Mouse (Mus musculus) monocyte, adult 5-6 weeks (primary cell): ENCODE results near the gene Axin2. TPM values are rescaled to one million over a fixed set of nuclear protein-coding genes. Genes with fewer than 3 reads are reported as not detected.

ENCODE experiments used
- ATAC-seq: fragments of 153-309, 156-312 bp; replicated peaks from 2 replicates; pipeline ENCODE4 v1.8.0; 2017; ENCODE audit warnings: mild to moderate bottlenecking; ENCODE audit not compliant: low TSS enrichment, insufficient number of reproducible peaks, severe bottlenecking, poor library complexity, low FRiP score
- total RNA-seq: library from RNA; stranded (forward); fragments of 200-1000, 200-491, 200-594 nt; gene quantifications from 3 replicates; pipeline ENCODE4 v1.2.3, GENCODE M21; 2017

The Axin2 gene
- total RNA-seq, 1 experiment from 2014 or later, result 5.5 TPM

- ATAC-seq, result no peak
Measured at GRCm38 (mm10) chr11:108955943-108956342, 35.8 kb downstream of the Axin2 start.

- no peak for ATAC-seq
Measured at GRCm38 (mm10) chr11:108958349-108958748, 38.2 kb downstream of the Axin2 start.

GRCm38 (mm10) chr11:108959196-108959595 lies 39.0 kb downstream of the Axin2 start:
- ATAC-seq, result no peak

- ATAC-seq, result no peak
Measured at GRCm38 (mm10) chr11:108961651-108962065, 41.5 kb downstream of the Axin2 start.

- ATAC-seq, result no peak
Measured at GRCm38 (mm10) chr11:108963476-108964232, 43.5 kb downstream of the Axin2 start.

- ATAC-seq, result no peak
Measured at GRCm38 (mm10) chr11:108965740-108966139, 45.6 kb downstream of the Axin2 start.

- ATAC-seq, result no peak
Measured at GRCm38 (mm10) chr11:108973459-108973858, 53.3 kb downstream of the Axin2 start.

- ATAC-seq, result no peak
Measured at GRCm38 (mm10) chr11:108973866-108974265, 53.7 kb downstream of the Axin2 start.

GRCm38 (mm10) chr11:108975583-108975982 lies 55.4 kb downstream of the Axin2 start:
- ATAC-seq, result no peak

- no peak for ATAC-seq
Measured at GRCm38 (mm10) chr11:108980530-108980929, 60.4 kb downstream of the Axin2 start.

- no peak for ATAC-seq
Measured at GRCm38 (mm10) chr11:108981012-108981411, 60.9 kb downstream of the Axin2 start.

- ATAC-seq, result no peak
Measured at GRCm38 (mm10) chr11:108983409-108984064, 63.4 kb downstream of the Axin2 start.

- ATAC-seq, result no peak
Measured at GRCm38 (mm10) chr11:108984711-108985419, 64.7 kb downstream of the Axin2 start.

GRCm38 (mm10) chr11:108985836-108986235 lies 65.7 kb downstream of the Axin2 start:
- ATAC-seq, result no peak

GRCm38 (mm10) chr11:108987226-108987625 lies 67.1 kb downstream of the Axin2 start:
- ATAC-seq, result no peak

GRCm38 (mm10) chr11:108987705-108988104 lies 67.6 kb downstream of the Axin2 start:
- no peak for ATAC-seq

- no peak for ATAC-seq
Measured at GRCm38 (mm10) chr11:108988258-108988657, 68.1 kb downstream of the Axin2 start.

GRCm38 (mm10) chr11:108989940-108990339 lies 69.8 kb downstream of the Axin2 start:
- no peak for ATAC-seq

- no peak for ATAC-seq
Measured at GRCm38 (mm10) chr11:108993414-108993813, 73.3 kb downstream of the Axin2 start.
